In the genomic region with DNA sequence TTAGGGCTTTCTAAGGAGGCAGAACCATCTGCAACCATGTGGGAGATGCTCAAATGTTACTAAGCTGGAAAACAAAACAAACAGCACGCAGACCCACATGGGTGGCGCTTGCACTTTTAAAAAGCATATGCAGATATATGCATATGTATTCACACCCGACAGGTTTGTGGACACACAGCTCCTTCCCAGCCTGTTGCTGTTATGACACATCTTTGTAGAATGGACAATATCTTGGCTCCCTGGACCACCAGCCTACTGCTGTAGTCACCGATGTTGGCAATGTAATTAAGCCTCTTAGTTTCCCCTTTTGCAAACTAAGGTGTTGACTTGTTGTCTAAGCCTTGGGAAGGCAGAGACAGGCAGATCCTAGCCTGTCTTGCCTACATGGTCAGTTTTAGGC, we compare ENCODE assay signal across 21 mouse cellular contexts. TPM values are rescaled to one million over a fixed set of nuclear protein-coding genes. Genes with fewer than 3 reads are reported as not detected.
DNase-seq lines count a peak whose midpoint lies in the region; ATAC-seq and TF ChIP-seq lines count a peak whose summit lies in the region.
"Had no signal": no experiment of that assay in that cellular context is flagged by ENCODE, and none has a peak within 500 bp of the region (broad histone marks: within the 10 kb centered on the region; RNA-seq: fewer than 3 reads in every experiment).

No protein-coding gene starts in this region.

- no peak overlapping the region for H3K27ac ChIP-seq in forebrain, embryonic 15.5 days (replicated peaks)
- no peak overlapping the region for H3K27ac ChIP-seq in forebrain, embryonic 10.5 days
- no peak overlapping the region for H3K27ac ChIP-seq in forebrain, postnatal 0 days (ENCODE audit: low read depth, low read length)
- H3K27ac ChIP-seq in intestine, embryonic 15.5 days: no peak overlapping the region
- H3K27ac ChIP-seq: heart, embryonic 10.5 days; heart, embryonic 13.5 days; hindbrain, embryonic 14.5 days; hindbrain, postnatal 0 days had no signal

- H3K36me3 ChIP-seq in forebrain, embryonic 15.5 days: no peaks in the 10 kb centered on the region
- no peaks in the 10 kb centered on the region for H3K36me3 ChIP-seq in forebrain, embryonic 10.5 days (replicated peaks)
- no peaks in the 10 kb centered on the region for H3K36me3 ChIP-seq in forebrain, postnatal 0 days (ENCODE audit: insufficient read depth)
- no peaks in the 10 kb centered on the region for H3K36me3 ChIP-seq in intestine, embryonic 15.5 days
- H3K36me3 ChIP-seq: heart, embryonic 10.5 days; heart, embryonic 13.5 days had no signal

- H3K9me3 ChIP-seq in forebrain, embryonic 15.5 days: no peaks in the 10 kb centered on the region
- no peaks in the 10 kb centered on the region for H3K9me3 ChIP-seq in forebrain, embryonic 10.5 days
- no peaks in the 10 kb centered on the region for H3K9me3 ChIP-seq in forebrain, postnatal 0 days (ENCODE audit: low read length)
- no peaks in the 10 kb centered on the region for H3K9me3 ChIP-seq in intestine, embryonic 15.5 days
- H3K9me3 ChIP-seq: heart, embryonic 10.5 days; heart, embryonic 13.5 days had no signal

- no peak for DNase-seq in forebrain, embryonic 10.5 days (ENCODE audit: extremely low spot score, low spot score)
- peak; percentile 32 for DNase-seq in 3T3-L1 (ENCODE audit: low read depth, low spot score)
- peak; percentile 15 for DNase-seq in NIH3T3 (ENCODE audit: low read depth)
- DNase-seq in forebrain, postnatal 0 days: peak; percentile 21
- DNase-seq: cerebellum, adult 11-12 months; cerebellum, adult 8-10 months; cerebellum, postnatal 10 days; gastrocnemius, postnatal 25 days; heart, adult 18-20 months; heart, postnatal 14 days; kidney, adult 2 months had no signal

- 65% methylated on average over 4 of the region's 4 CpGs for WGBS in forebrain, embryonic 15.5 days
- WGBS in forebrain, embryonic 10.5 days: 92% methylated on average over 4 of the region's 4 CpGs
- WGBS in forebrain, postnatal 0 days: 74% methylated on average over 4 of the region's 4 CpGs
- 89% methylated on average over 4 of the region's 4 CpGs for WGBS in intestine, embryonic 15.5 days

- no peaks in the 10 kb centered on the region for H3K27me3 ChIP-seq in forebrain, embryonic 15.5 days
- H3K27me3 ChIP-seq in forebrain, embryonic 10.5 days (ENCODE audit: poor library complexity, severe bottlenecking): peaks cover 6% of the 10 kb centered on the region; the same call in 1 of the 2 replicates
- no peaks in the 10 kb centered on the region for H3K27me3 ChIP-seq in forebrain, postnatal 0 days (ENCODE audit: insufficient read depth, low read length)
- H3K27me3 ChIP-seq in intestine, embryonic 15.5 days (replicated peaks): no peaks in the 10 kb centered on the region
- H3K27me3 ChIP-seq: heart, embryonic 13.5 days; Patski had no signal

- H3K4me3 ChIP-seq in forebrain, embryonic 15.5 days: no peak overlapping the region
- H3K4me3 ChIP-seq in forebrain, embryonic 10.5 days: no peak overlapping the region
- no peak overlapping the region for H3K4me3 ChIP-seq in forebrain, postnatal 0 days (ENCODE audit: low read depth, low read length)
- H3K4me3 ChIP-seq in intestine, embryonic 15.5 days (replicated peaks): no peak overlapping the region
- H3K4me3 ChIP-seq: heart, embryonic 10.5 days; heart, embryonic 13.5 days had no signal

- TF ChIP-seq CTCF in forebrain, postnatal 0 days (IDR thresholded peaks at IDR 0.05; ENCODE audit: low read depth): no peak

- no peaks in the 10 kb centered on the region for H3K4me1 ChIP-seq in forebrain, embryonic 15.5 days
- H3K4me1 ChIP-seq in forebrain, embryonic 10.5 days: no peaks in the 10 kb centered on the region
- H3K4me1 ChIP-seq in forebrain, postnatal 0 days (ENCODE audit: insufficient read depth): no peaks in the 10 kb centered on the region
- no peaks in the 10 kb centered on the region for H3K4me1 ChIP-seq in intestine, embryonic 15.5 days (replicated peaks)

- H3K9ac ChIP-seq in forebrain, embryonic 15.5 days (replicated peaks): no peak overlapping the region
- H3K9ac ChIP-seq in forebrain, postnatal 0 days: no peak overlapping the region
- H3K9ac ChIP-seq in intestine, embryonic 15.5 days: no peak overlapping the region
- H3K9ac ChIP-seq: heart, embryonic 13.5 days; hindbrain, embryonic 14.5 days had no signal

- no peak overlapping the region for H3K4me2 ChIP-seq in forebrain, embryonic 15.5 days (replicated peaks)
- no peak overlapping the region for H3K4me2 ChIP-seq in forebrain, postnatal 0 days (ENCODE audit: low read depth)
- H3K4me2 ChIP-seq in intestine, embryonic 15.5 days (replicated peaks): no peak overlapping the region
- H3K4me2 ChIP-seq: heart, embryonic 13.5 days; hindbrain, embryonic 14.5 days had no signal

- ATAC-seq in forebrain, embryonic 15.5 days (replicated peaks): peak; percentile 35; the same call in 1 of the 2 replicates
- ATAC-seq in forebrain, postnatal 0 days: peak; percentile 47; the same call in 1 of the 2 replicates
- ATAC-seq in intestine, embryonic 15.5 days: no peak
- no peak for ATAC-seq in erythroid progenitor cell, adult 5-6 weeks (replicated peaks; ENCODE audit: low FRiP score, poor library complexity, severe bottlenecking)
- ATAC-seq: hindbrain, postnatal 0 days; inflammation-experienced regulatory T-cells, adult 6 months; intestine, postnatal 0 days had no signal

RNA-seq across cellular contexts. Expression of a gene that starts 32.0 kb away (rescaled TPM):
- 0.92 and 1.4 TPM in 2 replicates for polyA plus RNA-seq in forebrain, embryonic 15.5 days (2015; fragmentation: Nextera tagmentation; extraction: Ambion mirVana)
- polyA plus RNA-seq in forebrain, embryonic 10.5 days (2016; fragmentation: Nextera tagmentation; extraction: Ambion mirVana): 0.12 and 0.15 TPM in 2 replicates
- total RNA-seq in forebrain, postnatal 0 days (2014; rRNA removed): 7.2 and 12.1 TPM in 2 replicates
- 4.1 and 6.5 TPM in 2 replicates for polyA plus RNA-seq in forebrain, postnatal 0 days (2015; fragmentation: Nextera tagmentation; extraction: Ambion mirVana)
- polyA plus RNA-seq in intestine, embryonic 15.5 days (2015; fragmentation: Nextera tagmentation; extraction: Ambion mirVana): 0.34 TPM in 2 replicates
- total RNA-seq in erythroid progenitor cell, adult 5-6 weeks (2015; ENCODE audit: low replicate concordance): not detected in 2 replicates
- total RNA-seq in erythroid progenitor cell, adult 5-6 weeks (2017; ENCODE audit: low replicate concordance): not detected in 2 replicates
- polyA plus RNA-seq: inflammation-experienced regulatory T-cells, adult 6 months had no signal

Comparison
In these comparisons a context has a peak if more than half of its experiments do, and no peak if none do; other contexts are left out.
1. ATAC-seq: peak in forebrain, embryonic 15.5 days (single experiment) and forebrain, postnatal 0 days (single experiment); none in intestine, embryonic 15.5 days (single experiment) and erythroid progenitor cell, adult 5-6 weeks (single experiment).